Mouse (Mus musculus) heart, postnatal 25 days (tissue): ENCODE results near the gene Slc17a9. TPM values are rescaled to one million over a fixed set of nuclear protein-coding genes. Genes with fewer than 3 reads are reported as not detected.

ENCODE experiments used
- DNase-seq: peaks from one replicate; pipeline ENCODE4 v3.0.0; 2022; ENCODE audit warnings: low spot score
- intact Hi-C: fragments of 180-260 bp; cut with DNase I; formaldehyde crosslinking; loops from one replicate; pipeline ENCODE4 v1.15.1; 2025
- total RNA-seq, 2 experiments: library from RNA; stranded (reverse); gene quantifications; 2 replicates each; pipeline ENCODE4 v1.2.3; 2021

Slc17a9 gene
- under 1 TPM in 1 of 2 experiments, not detected in 1; 0.39 TPM for total RNA-seq

GRCm38 (mm10) chr2:180724585-180725413 is at the start of gene Slc17a9:
Gene Slc17a9, plus strand, starts transcription at chr2:180725263.
- intact Hi-C loops, result no loop called here

GRCm38 (mm10) chr2:180676706-180677105 is 48.4 kb upstream of the Slc17a9 start:
- intact Hi-C loops, result loop anchor here (5.0 kb wide), 2 partner anchors 36 to 94 kb away; partner anchors contain the start of genes Gid8 and Mrgbp
- no peak for DNase-seq

More at GRCm38 (mm10) chr2:180724585-180725413, at the start of gene Slc17a9:
- peak; percentile 49 for DNase-seq

GRCm38 (mm10) chr2:180678609-180679140 is 46.4 kb upstream of the Slc17a9 start:
- DNase-seq, result no peak
- intact Hi-C loops, result loop anchor here (1.0 to 5.0 kb wide), 4 partner anchors 22 to 96 kb away; partner anchors contain the start of genes Gid8 and Mrgbp

GRCm38 (mm10) chr2:180681225-180681624 is 43.8 kb upstream of the Slc17a9 start:
- DNase-seq, result no peak
- intact Hi-C loops, result no loop called here

- intact Hi-C loops, result no loop called here
- DNase-seq, result no peak
Measured at GRCm38 (mm10) chr2:180683524-180683923, 41.5 kb upstream of the Slc17a9 start.

- no peak for DNase-seq
- intact Hi-C loops, result no loop called here
Measured at GRCm38 (mm10) chr2:180684031-180684430, 41.0 kb upstream of the Slc17a9 start.

GRCm38 (mm10) chr2:180689841-180690240 is 35.2 kb upstream of the Slc17a9 start:
- intact Hi-C loops, result no loop called here
- DNase-seq, result no peak

GRCm38 (mm10) chr2:180692630-180693029 is 32.4 kb upstream of the Slc17a9 start:
- intact Hi-C loops, result no loop called here
- DNase-seq, result peak; percentile 42

- DNase-seq, result no peak
- intact Hi-C loops, result no loop called here
Measured at GRCm38 (mm10) chr2:180695176-180695575, 29.9 kb upstream of the Slc17a9 start.

- DNase-seq, result no peak
- intact Hi-C loops, result loop anchor here (2.0 to 10.0 kb wide), 2 partner anchors 22 to 436 kb away; no protein-coding TSS in a partner anchor
Measured at GRCm38 (mm10) chr2:180700457-180700856, 24.6 kb upstream of the Slc17a9 start.

- DNase-seq, result no peak
- intact Hi-C loops, result loop anchor here (2.0 to 10.0 kb wide), 2 partner anchors 22 to 436 kb away; no protein-coding TSS in a partner anchor
Measured at GRCm38 (mm10) chr2:180701053-180701766, 23.9 kb upstream of the Slc17a9 start.

- peak; percentile 83 for DNase-seq
- intact Hi-C loops, result loop anchor here (2.0 to 10.0 kb wide), 2 partner anchors 23 to 437 kb away; no protein-coding TSS in a partner anchor
Measured at GRCm38 (mm10) chr2:180701767-180702621, 23.1 kb upstream of the Slc17a9 start.

GRCm38 (mm10) chr2:180702701-180703149 is 22.3 kb upstream of the Slc17a9 start:
- no peak for DNase-seq
- intact Hi-C loops, result loop anchor here (10.0 kb wide), 1 partner anchor 438 kb away; no protein-coding TSS in a partner anchor

GRCm38 (mm10) chr2:180703175-180703574 is 21.9 kb upstream of the Slc17a9 start:
- intact Hi-C loops, result loop anchor here (10.0 kb wide), 1 partner anchor 438 kb away; no protein-coding TSS in a partner anchor

GRCm38 (mm10) chr2:180703645-180704359 is 21.3 kb upstream of the Slc17a9 start:
- intact Hi-C loops, result loop anchor here (10.0 kb wide), 1 partner anchor 439 kb away; no protein-coding TSS in a partner anchor
- no peak for DNase-seq

More at GRCm38 (mm10) chr2:180703175-180703574, 21.9 kb upstream of the Slc17a9 start:
- no peak for DNase-seq

GRCm38 (mm10) chr2:180704591-180704990 is 20.5 kb upstream of the Slc17a9 start:
- intact Hi-C loops, result loop anchor here (10.0 kb wide), 1 partner anchor 440 kb away; no protein-coding TSS in a partner anchor
- DNase-seq, result peak; percentile 48

- no peak for DNase-seq
- intact Hi-C loops, result loop anchor here (10.0 kb wide), 1 partner anchor 440 kb away; no protein-coding TSS in a partner anchor
Measured at GRCm38 (mm10) chr2:180705066-180705465, 20.0 kb upstream of the Slc17a9 start.

- intact Hi-C loops, result loop anchor here (10.0 kb wide), 1 partner anchor 441 kb away; no protein-coding TSS in a partner anchor
- no peak for DNase-seq
Measured at GRCm38 (mm10) chr2:180705975-180706374, 19.1 kb upstream of the Slc17a9 start.
